Mouse (Mus musculus): ENCODE measurements around the gene Phtf2.

DNA sequence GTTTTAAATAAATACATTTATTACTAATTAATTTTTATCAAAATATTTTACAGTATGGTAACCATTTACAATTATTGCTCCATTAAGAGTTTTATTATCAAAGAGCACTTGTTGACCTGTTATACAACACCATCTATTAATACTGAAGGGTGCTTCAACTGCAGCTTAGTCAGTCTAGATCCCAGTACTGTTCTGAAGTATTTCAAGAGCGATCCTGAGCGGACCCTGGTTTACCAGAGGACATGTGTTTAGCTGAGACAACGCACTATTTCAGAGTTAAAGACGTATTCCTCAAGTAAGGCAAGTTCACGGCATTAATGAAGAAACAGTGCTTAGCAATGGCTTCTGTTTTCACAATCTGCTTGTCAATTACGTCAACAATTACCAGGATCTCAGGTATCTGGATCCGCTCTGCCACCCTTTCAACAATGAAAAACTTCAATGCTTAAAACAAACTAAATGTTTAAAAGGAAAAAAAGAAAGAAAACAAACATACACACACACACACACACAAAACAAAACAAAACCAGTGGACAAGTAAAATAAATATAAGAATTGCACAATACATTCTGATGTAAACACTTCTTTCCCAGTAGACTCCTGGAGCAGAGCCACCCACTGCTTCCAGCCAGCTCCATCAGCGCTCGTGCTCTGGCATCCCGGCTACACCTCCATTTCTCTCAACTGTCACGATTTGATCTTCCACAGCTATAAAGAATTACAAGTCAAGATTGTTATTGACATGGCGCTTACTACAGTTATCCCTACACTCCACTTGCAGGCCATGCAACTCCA is 121.4 kb downstream of the Phtf2 start:
- TF ChIP-seq CTCF (IDR thresholded peaks at IDR 0.05; ENCODE audit: borderline replicate concordance, insufficient read depth, low read depth, low read length) = no peak
- no peak for TF ChIP-seq POLR2A (IDR thresholded peaks at IDR 0.05; ENCODE audit: borderline replicate concordance, insufficient read depth, low read length)

Data from cerebellum, adult 2 months (tissue).